Mouse (Mus musculus): ENCODE data around the gene Efcab6. TPM values are rescaled to one million over a fixed set of nuclear protein-coding genes. Genes with fewer than 3 reads are reported as not detected.

The Efcab6 gene
- not detected in 2 replicates for polyA plus RNA-seq (2012; rRNA removed)

GRCm38 (mm10) chr15:84065140-84065539 is at the start of gene Efcab6:
TSS of gene Efcab6 (minus strand) at chr15:84065379.

DNA sequence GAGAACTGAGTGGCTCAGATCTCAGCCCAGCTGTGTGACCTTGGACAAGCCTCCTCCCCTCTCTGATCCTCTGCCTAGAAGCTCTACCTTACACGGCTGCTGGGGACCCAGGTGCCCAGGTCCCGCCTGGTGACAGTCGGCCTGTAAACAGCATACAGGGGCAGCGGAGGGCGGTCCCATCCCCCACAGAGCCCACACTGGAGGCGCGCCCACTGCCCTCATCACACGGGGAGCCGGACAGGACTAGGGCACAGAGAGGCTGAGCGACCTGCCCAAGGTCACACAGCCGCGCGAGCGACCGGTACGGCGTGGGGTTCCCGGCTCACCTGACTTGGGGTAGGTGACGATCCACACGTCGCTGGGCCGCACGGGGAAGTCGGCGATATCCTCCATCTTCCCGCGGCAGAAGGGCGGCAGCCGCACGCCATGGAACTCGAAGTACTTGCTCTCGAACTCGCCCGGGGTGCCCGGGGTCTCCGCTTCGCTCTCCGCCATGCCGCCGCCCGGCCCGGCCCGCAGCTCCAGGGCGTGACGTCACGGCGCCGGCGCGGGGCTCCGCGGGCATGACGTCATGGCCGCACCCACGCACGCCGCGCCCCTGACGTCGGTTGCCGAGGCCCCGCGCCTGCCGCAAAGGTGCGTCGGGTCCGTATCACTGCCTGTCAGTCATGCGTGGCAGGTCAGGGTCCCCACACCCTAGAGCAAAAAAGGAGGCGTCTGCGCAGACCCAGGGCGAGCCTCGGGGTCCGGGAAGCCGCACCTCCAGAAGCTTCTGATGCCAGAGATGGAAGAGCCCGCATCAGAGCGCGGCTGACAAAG is 40.1 kb upstream of the Efcab6 start, which contains the start of gene Sult4a1:
TSS of gene Sult4a1 (minus strand) at position 650 of the 819 bp plus-strand sequence.

Other genes starting within 250 kb of the Efcab6 start
- gene Sult4a1, start 40.4 kb upstream of the Efcab6 start, polyA plus RNA-seq (2012; rRNA removed): 0.06 and 0.07 TPM in 2 replicates
- gene Pnpla5, start 57.8 kb upstream of the Efcab6 start, polyA plus RNA-seq (2012; rRNA removed): 0.02 and 0.03 TPM in 2 replicates
- gene Pnpla3, start 102.5 kb upstream of the Efcab6 start, polyA plus RNA-seq (2012; rRNA removed): 3.2 and 4.3 TPM in 2 replicates
- 10.3 and 14.2 TPM in 2 replicates for gene Samm50, start 126.9 kb upstream of the Efcab6 start, polyA plus RNA-seq (2012; rRNA removed)
- 20.0 and 24.9 TPM in 2 replicates for gene Parvb, start 166.7 kb upstream of the Efcab6 start, polyA plus RNA-seq (2012; rRNA removed)

Data from liver, embryonic 14 days (tissue).